Mouse (Mus musculus) monocyte, adult 59 days (primary cell): Measurements from ENCODE around the gene Rptor. TPM values are rescaled to one million over a fixed set of nuclear protein-coding genes. Genes with fewer than 3 reads are reported as not detected.

Experiments used
- total RNA-seq, 2 experiments: library from RNA; stranded (reverse); gene quantifications; one replicate each; pipeline ENCODE4 v1.2.4; 2023

Rptor gene
- total RNA-seq: 10 to 100 TPM; 45.5 to 54.4 TPM

DNA sequence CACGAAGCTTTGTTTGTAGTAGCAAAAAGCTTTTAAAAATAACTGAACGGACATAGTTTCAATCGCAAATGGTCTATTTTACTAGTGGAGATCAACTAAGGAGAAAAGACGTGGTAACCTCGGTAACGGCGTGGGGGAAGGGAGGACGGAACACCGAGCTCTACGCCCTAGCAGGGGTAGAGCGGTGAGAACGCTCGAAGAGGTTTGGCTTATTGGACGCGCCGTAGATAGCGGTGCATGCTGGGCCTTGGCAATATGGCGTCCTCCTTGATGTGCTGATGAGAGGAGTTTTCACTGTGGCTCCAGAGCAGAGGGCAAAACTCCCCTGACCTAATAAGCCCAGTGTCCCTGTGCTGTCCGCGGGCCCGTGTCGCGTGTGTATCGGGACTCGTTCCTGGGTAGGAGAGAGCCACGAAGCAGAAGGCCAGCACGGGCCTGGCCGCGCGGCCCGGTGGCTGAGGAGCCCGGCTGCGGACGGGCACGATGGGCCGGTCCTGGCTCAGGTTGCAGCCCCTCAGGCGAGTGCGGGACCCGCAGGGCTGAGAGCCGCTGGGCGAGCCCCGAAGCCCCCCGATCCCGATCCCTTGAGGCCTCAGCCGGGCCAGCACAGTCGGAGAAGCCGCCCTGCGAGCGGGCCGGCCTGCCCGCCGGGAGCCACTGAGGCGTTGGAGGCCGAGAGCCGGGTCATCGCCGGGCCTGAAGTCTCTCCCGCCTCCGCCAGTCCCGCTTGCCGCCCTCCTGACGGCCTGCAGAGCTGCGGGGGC lies at the start of gene Rptor:
Gene Rptor, plus strand, starts transcription at position 143 of the 764 bp plus-strand sequence.

DNA sequence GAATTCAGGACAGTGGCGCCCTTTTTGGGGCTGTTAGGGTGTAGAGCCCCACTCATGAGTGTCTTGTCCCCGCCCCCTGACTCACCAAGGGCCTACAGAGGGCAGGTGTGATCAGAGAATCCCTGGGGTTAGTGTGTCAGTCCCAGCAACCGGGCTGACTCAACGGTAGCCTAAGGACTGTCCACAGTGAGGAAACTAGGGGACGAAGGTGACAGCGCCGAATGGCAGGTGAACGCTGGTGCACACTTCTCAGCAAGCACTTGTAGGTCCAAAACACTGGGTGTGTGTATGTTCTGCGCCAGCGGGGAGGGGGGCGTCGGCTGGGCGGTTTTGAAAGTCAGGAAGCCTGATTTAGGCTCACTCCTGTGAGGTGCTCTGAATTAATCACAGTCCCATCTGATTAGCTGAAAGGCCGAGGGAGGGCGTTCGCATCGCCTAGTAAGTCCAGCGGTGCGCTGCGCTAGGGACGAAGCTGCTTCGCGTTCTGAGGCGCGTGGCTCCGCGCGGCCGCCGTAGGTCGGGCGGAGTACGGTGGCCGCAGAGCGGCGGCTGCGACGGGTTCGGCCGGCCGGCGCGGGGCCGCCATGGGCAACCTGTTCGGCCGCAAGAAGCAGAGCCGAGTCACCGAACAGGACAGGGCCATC lies 310.7 kb downstream of the Rptor start, which contains the start of gene Chmp6:
Gene Chmp6, plus strand, starts transcription at position 151 of the 644 bp plus-strand sequence.

GRCm38 (mm10) chr11:119942727-119943427 lies 340.2 kb downstream of the Rptor start, which contains the start of gene Baiap2:
Gene Baiap2, plus strand, starts transcription at chr11:119942763.

Other genes with a start within 250 kb of the Rptor start
- 10 to 100 TPM; 33.2 to 35.1 TPM for gene Sgsh, start 247.4 kb upstream of the Rptor start, total RNA-seq
- 10 to 100 TPM; 25.8 to 34.6 TPM for gene Slc26a11, start 247.3 kb upstream of the Rptor start, total RNA-seq
- gene Rnf213, start 209.8 kb upstream of the Rptor start, total RNA-seq: 100 to 1,000 TPM; 146 to 166 TPM
- gene Endov, start 111.6 kb upstream of the Rptor start, total RNA-seq: 10 to 100 TPM; 17.2 to 22.7 TPM
- not detected for gene Nptx1, start 55.2 kb upstream of the Rptor start, total RNA-seq